Mouse (Mus musculus): ENCODE data around the gene Bmp10. TPM values are rescaled to one million over a fixed set of nuclear protein-coding genes. Genes with fewer than 3 reads are reported as not detected.

Gene Bmp10
- not detected in 2 replicates for polyA plus RNA-seq (2015; fragmentation: Nextera tagmentation; extraction: Ambion mirVana)

DNA sequence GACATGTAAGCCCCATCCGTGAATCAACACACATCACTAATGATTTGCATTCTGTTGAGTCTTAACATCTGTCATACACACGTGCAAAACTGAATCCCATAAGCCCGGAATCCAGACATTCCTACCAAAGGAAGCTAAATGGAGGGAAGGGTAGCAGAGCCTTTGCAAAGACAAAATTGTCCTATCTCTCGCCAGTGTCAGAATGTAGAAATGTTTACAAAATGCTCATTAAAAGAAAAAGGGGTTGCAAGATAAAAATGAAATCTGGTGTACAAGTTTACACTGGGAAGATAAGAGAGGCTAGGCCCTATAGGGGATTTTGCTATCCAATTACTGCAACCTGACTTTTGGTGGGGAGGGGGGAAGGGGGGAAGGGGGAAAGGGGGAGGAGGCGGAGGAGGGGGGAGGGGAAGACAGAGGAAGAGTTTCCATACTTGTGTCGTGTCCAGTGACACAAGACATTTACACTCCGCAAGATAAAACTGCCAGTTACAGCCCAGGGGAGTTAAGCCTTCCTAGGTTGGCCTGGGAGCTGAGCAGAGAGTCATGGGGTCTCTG is at the start of gene Bmp10:
Gene Bmp10 (plus strand): TSS at position 508 of the 558 bp plus-strand sequence.
- Histone ChIP-seq H3K9me3 (replicated peaks) (no peaks in the 10 kb centered on the region), H3K27me3 (no peaks in the 10 kb centered on the region), H3K27ac (no peak within 1 kb of the TSS), H3K4me2 (no peak within 1 kb of the TSS), H3K4me3 (no peak within 1 kb of the TSS), H3K4me1 (no peaks in the 10 kb centered on the region), H3K36me3 (ENCODE audit: poor library complexity, severe bottlenecking) (no peaks in the 10 kb centered on the region), H3K9ac (no peak within 1 kb of the TSS)
- no peak for ATAC-seq
- WGBS = 70% methylated on average over 7 of the region's 7 CpGs

DNA sequence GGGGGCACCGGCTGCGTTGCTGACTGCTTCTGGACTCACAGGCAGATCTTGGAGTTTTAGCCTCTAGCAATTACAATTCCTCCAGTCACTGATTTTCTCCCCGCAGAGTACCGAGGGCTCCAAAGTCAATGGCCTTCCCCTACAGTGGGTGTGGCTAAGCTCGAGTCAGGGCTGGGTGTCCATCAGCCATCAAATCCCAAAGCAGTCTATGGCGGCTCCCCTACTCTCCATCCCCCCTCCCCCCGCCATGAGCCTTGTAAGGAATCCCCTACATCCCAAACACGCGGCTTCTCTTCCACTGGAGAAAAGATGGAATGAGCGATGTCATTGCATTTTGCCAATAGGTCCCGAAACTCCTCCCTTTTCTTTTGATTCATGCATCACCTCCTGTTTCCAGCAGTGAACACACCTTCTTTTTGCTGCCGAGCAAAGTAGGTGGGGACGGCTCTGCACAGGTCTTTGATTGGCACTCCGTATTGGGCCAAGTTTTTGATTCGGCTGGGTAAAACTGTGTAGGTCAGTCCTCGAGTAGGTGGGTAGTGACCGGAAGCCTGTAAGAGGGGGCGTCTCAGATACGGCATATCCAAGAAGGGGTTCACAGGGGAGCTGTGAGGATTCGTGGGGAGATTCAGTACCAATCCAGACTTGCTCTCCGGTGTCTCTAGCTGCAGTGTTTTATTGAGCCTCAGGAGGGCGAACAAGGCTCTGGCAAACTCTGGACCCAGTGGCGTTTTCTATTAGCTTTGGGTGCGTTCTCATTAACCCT is 44.7 kb upstream of the Bmp10 start:
- ATAC-seq = peak; percentile 53; the same call in 1 of the 2 replicates
- Histone ChIP-seq H3K9me3 (replicated peaks) (no peaks in the 10 kb centered on the region), H3K27me3 (peaks cover 20% of the 10 kb centered on the region), H3K9ac (peak overlapping the region; percentile 31; the same call in 1 of the 2 replicates), H3K4me1 (peaks cover 4% of the 10 kb centered on the region; the same call in 1 of the 2 replicates), H3K4me2 (peak overlapping the region; percentile 59), H3K27ac (no peak overlapping the region), H3K36me3 (ENCODE audit: poor library complexity, severe bottlenecking) (no peaks in the 10 kb centered on the region), H3K4me3 (peak overlapping the region; percentile 29)
- 5% methylated on average over 24 of the region's 24 CpGs for WGBS

DNA sequence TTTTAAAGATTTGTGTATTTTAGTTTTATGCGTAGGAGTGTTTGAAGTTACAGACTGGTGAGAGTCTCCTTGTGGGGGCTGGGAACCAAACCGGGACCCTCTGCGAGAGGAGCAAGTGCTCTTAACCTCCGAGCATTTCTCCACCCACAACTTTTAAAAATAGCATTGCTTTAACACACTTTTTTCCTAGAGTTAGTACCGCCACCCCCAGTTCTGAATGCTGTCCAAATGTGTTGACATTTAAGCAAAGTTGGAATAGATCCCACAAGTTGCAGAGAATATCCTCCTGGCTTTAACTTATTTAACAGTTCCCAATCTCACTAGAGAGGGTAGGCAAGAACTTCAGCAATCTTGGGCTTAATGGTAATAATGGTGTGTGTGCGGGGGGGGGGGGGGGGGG is 44.0 kb upstream of the Bmp10 start:
- Histone ChIP-seq H3K4me3 (no peak overlapping the region), H3K27me3 (peaks cover 20% of the 10 kb centered on the region), H3K4me1 (peaks cover 4% of the 10 kb centered on the region; the same call in 1 of the 2 replicates), H3K4me2 (peak overlapping the region; percentile 59; the same call in 1 of the 2 replicates), H3K9me3 (replicated peaks) (no peaks in the 10 kb centered on the region), H3K9ac (no peak overlapping the region), H3K36me3 (ENCODE audit: poor library complexity, severe bottlenecking) (no peaks in the 10 kb centered on the region), H3K27ac (no peak overlapping the region)
- no peak for ATAC-seq
- WGBS = 53% methylated on average over 6 of the region's 6 CpGs

DNA sequence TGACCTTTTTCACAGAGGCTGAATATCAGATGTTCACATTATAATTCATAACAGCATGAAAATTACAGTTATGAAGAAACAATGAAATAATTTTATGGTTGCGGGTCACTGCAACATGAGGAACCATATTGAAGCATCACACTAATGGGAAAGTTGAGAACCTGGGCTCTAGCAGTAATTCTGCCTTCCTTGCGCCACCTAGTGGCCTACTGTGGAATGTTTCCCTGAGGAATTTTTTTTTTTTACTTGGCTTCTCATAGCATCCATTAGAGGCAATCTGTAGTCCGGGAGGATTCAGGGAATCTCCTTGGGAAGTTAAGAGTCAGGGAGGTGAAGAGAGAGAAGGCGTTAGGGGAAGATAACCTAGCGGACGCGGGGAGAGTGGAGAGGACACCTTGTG is 42.6 kb upstream of the Bmp10 start:
- WGBS = 10% methylated on average over 7 of the region's 7 CpGs
- Histone ChIP-seq H3K9me3 (replicated peaks) (no peaks in the 10 kb centered on the region), H3K4me3 (no peak overlapping the region), H3K36me3 (ENCODE audit: poor library complexity, severe bottlenecking) (no peaks in the 10 kb centered on the region), H3K4me1 (peaks cover 4% of the 10 kb centered on the region; the same call in 1 of the 2 replicates), H3K27ac (no peak overlapping the region), H3K27me3 (peaks cover 20% of the 10 kb centered on the region), H3K4me2 (no peak overlapping the region), H3K9ac (no peak overlapping the region)
- ATAC-seq = no peak

DNA sequence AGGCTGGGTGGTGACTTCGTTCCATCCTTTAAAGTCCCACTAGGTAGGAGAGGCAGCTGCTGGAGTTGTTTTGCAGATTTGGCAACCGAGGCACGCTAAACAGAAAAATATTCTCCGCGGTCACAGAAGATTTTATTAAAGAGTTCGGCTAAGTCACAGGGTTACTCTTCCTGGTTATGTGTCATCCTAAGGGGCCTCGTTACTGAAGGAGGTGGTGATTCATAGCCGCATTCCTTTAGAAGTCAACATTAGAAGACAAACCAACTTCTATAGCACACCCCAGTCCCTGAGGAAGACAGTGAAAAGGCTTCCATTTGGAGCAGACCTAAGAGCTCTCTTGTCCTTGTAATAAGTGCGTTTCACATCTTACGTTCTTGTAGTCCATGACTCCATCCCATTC is 42.1 kb upstream of the Bmp10 start:
- no peak for ATAC-seq
- WGBS = 81% methylated on average over 10 of the region's 10 CpGs

DNA sequence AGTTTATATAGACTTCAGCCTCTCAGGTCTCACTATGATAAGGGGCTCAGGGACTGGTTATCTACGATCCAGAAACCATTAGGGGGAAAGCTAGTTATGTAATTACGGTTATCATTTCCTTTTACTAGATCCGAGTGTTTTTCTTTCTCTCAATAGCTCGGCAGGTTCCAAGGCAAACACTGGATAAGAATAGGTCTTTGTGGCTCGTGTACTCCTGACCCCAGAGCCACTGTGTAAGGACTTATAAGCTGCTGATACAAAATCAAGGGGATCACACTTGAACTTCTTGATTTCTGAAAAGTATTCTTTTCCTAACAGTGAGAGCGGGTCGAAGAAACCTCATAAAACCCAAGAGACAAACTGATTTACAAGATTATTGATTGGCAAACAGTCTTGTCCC is 39.9 kb upstream of the Bmp10 start, which contains the start of gene Gkn3:
Gene Gkn3 (minus strand): TSS at position 59 of the 400 bp plus-strand sequence.
- Histone ChIP-seq H3K9ac (no peak within 1 kb of the TSS), H3K9me3 (replicated peaks) (no peaks in the 10 kb centered on the region), H3K4me1 (peaks cover 10% of the 10 kb centered on the region), H3K36me3 (ENCODE audit: poor library complexity, severe bottlenecking) (no peaks in the 10 kb centered on the region), H3K27me3 (peaks cover 11% of the 10 kb centered on the region; the same call in 1 of the 2 replicates), H3K4me3 (no peak within 1 kb of the TSS), H3K27ac (no peak within 1 kb of the TSS), H3K4me2 (no peak within 1 kb of the TSS)
- WGBS = 63% methylated on average over 7 of the region's 7 CpGs
- ATAC-seq = no peak

More for the DNA sequence above, 42.1 kb upstream of the Bmp10 start:
- peaks cover 4% of the 10 kb centered on the region; the same call in 1 of the 2 replicates for H3K4me1 ChIP-seq
- no peak overlapping the region for H3K9ac ChIP-seq
- peaks cover 20% of the 10 kb centered on the region for H3K27me3 ChIP-seq
- no peak overlapping the region for H3K4me2 ChIP-seq
- no peaks in the 10 kb centered on the region for H3K36me3 ChIP-seq (ENCODE audit: poor library complexity, severe bottlenecking)
- H3K9me3 ChIP-seq (replicated peaks) = no peaks in the 10 kb centered on the region
- no peak overlapping the region for H3K4me3 ChIP-seq
- H3K27ac ChIP-seq = no peak overlapping the region

DNA sequence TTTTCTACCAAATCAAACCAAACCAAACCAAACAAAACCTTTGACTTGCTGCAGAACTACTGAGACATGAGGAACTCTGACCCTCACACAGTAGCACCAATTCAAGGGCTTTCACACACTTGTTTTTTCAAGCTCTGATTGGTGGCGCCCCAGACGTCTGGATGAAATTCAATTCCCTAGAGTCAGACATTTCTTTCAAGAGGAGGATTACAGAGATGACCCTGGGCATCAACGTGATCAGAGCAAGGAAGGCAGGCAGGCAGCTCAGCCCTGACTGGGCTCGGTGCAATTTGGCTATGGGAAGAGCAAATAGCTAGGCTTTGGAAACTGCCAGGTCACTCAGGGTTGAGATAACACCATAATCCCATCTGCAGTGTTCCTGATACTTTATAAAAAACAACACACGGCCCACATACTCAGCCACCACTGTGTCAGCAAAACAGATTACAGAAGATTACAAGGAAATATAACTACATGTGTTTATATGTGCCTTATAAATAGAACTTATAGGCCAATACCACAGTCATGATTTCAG is 39.3 kb upstream of the Bmp10 start:
- Histone ChIP-seq H3K36me3 (ENCODE audit: poor library complexity, severe bottlenecking) (no peaks in the 10 kb centered on the region), H3K4me1 (peaks cover 7% of the 10 kb centered on the region), H3K4me2 (no peak overlapping the region), H3K9ac (no peak overlapping the region), H3K4me3 (no peak overlapping the region), H3K9me3 (replicated peaks) (no peaks in the 10 kb centered on the region), H3K27ac (no peak overlapping the region), H3K27me3 (peaks cover 11% of the 10 kb centered on the region; the same call in 1 of the 2 replicates)
- 42% methylated on average over 5 of the region's 5 CpGs for WGBS
- no peak for ATAC-seq

DNA sequence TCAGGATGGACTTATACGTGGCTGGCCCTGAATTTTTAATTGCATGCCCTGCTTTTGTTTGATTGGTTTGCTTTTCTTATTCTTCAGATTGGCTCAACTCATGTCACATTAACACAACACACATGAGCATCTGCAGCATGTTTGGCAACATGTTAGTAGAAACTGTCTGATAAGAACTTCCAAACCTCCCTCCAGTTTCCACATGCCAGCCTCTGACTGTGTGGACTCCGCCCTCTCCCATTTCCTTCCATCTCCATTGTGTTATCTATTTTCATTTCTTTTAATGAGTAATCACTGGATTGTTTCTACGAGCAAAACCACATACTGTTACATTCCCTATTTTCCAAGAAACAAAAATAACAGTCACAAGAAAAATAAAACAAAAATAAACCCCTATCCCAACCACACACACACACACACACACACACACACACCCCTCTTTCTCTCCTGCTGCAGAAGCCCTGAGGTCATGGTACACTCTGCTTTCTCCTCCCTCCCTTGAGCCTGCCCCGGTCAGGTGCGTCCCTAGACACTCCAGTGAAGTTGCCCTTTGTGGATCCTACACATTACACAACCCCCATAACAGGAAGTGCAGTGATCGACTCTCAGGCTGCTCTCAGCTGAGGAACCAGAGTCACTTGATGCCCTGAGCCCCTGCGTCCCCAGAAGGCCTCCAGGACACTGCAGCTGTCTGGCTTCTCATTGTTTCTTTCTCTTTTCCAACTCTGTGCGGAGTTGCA is 35.2 kb upstream of the Bmp10 start:
- no peak for ATAC-seq
- H3K4me3 ChIP-seq = no peak overlapping the region
- no peak overlapping the region for H3K27ac ChIP-seq
- no peaks in the 10 kb centered on the region for H3K36me3 ChIP-seq (ENCODE audit: poor library complexity, severe bottlenecking)
- no peaks in the 10 kb centered on the region for H3K9me3 ChIP-seq (replicated peaks)
- no peak overlapping the region for H3K9ac ChIP-seq
- H3K4me2 ChIP-seq = no peak overlapping the region
- peaks cover 7% of the 10 kb centered on the region for H3K4me1 ChIP-seq
- WGBS = 70% methylated on average over 8 of the region's 8 CpGs
- H3K27me3 ChIP-seq = no peaks in the 10 kb centered on the region

DNA sequence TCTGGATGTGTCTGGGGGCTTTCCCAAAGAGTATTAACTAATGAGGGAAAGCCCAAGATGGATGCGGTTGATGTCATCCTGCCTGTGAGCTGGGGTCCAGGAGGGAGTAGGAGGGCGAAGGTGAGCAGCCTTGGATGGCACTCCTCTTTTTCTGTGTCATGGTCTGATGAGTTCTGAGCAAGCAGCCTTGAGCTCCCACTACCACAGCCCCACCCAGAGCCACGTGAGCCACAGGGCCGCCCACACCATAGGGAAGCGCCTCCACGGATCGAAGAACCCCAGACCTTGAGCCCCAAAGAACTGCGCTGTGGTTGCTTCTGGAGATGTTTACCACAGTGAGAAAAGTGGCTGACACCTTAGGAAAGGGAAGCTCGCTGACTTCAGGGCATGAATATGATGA is 34.0 kb upstream of the Bmp10 start:
- no peaks in the 10 kb centered on the region for H3K27me3 ChIP-seq
- no peak for ATAC-seq
- H3K9me3 ChIP-seq (replicated peaks) = no peaks in the 10 kb centered on the region
- peaks cover 7% of the 10 kb centered on the region for H3K4me1 ChIP-seq
- no peak overlapping the region for H3K4me3 ChIP-seq
- H3K9ac ChIP-seq = no peak overlapping the region
- no peaks in the 10 kb centered on the region for H3K36me3 ChIP-seq (ENCODE audit: poor library complexity, severe bottlenecking)
- no peak overlapping the region for H3K27ac ChIP-seq
- H3K4me2 ChIP-seq = no peak overlapping the region
- 94% methylated on average over 9 of the region's 9 CpGs for WGBS

DNA sequence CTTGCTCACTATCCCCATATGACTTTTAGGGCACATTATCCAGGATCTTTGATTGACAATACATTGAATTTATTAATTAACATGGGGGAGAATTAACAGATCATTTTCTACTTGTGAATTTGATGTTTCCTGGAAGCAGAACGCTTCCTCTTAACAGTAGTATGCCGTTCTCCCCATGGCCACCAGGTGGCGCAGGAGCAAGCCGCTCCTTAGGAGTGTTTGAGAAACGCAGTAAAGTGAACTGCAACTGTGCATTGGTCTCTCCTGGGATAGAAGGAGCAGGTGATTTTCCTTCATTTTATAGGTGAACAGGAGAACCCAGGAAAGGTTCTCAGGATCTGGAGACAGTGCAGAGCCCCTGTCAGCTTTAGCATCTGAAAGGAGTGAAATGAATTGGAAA is 29.7 kb upstream of the Bmp10 start:
- no peaks in the 10 kb centered on the region for H3K27me3 ChIP-seq
- H3K27ac ChIP-seq = no peak overlapping the region
- no peak overlapping the region for H3K9ac ChIP-seq
- H3K4me2 ChIP-seq = no peak overlapping the region
- H3K36me3 ChIP-seq (ENCODE audit: poor library complexity, severe bottlenecking) = no peaks in the 10 kb centered on the region
- no peak for ATAC-seq
- H3K4me1 ChIP-seq = no peaks in the 10 kb centered on the region
- H3K9me3 ChIP-seq (replicated peaks) = no peaks in the 10 kb centered on the region
- no peak overlapping the region for H3K4me3 ChIP-seq
- WGBS = 2% methylated on average over 5 of the region's 5 CpGs

DNA sequence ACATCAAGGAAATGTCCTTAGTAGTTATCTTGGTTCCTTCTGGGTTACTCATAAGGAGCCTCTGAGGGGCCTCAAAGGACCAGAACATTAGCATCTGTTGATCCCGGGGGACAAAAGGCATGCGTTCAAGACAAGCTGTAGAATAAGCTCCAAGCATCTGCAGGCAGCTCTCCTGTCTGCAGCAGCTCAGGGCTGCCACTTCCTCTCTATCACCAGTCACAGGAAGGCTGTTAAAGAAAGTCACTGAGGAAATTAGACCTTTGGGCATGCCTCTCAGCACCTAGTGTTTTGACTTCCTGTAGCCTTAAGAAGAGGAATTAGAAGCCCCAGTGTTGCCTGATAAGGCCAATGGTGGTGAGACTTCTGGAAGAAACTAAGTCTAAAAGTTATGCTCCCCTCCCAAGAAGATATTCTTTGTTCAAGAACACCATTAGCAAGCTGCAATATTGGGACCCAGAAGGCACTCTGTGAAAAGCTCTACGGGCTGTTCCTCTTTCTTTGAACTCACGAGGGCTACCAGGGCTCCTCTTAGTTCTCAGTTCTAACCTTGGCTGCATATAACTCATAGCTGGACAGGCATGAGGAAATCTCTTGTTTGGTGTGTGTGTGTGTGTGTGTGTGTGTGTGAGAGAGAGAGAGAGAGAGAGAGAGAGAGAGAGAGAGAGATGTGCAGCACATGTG is 28.8 kb upstream of the Bmp10 start:
- H3K27me3 ChIP-seq = no peaks in the 10 kb centered on the region

More for the DNA sequence above, 28.8 kb upstream of the Bmp10 start:
- Histone ChIP-seq H3K4me1 (no peaks in the 10 kb centered on the region), H3K9ac (no peak overlapping the region), H3K36me3 (ENCODE audit: poor library complexity, severe bottlenecking) (no peaks in the 10 kb centered on the region), H3K27ac (no peak overlapping the region), H3K4me2 (no peak overlapping the region), H3K4me3 (no peak overlapping the region), H3K9me3 (replicated peaks) (no peaks in the 10 kb centered on the region)
- ATAC-seq = no peak
- WGBS = 73% methylated on average over 4 of the region's 4 CpGs

Data from forebrain, embryonic 13.5 days (tissue).